In the genomic region with DNA sequence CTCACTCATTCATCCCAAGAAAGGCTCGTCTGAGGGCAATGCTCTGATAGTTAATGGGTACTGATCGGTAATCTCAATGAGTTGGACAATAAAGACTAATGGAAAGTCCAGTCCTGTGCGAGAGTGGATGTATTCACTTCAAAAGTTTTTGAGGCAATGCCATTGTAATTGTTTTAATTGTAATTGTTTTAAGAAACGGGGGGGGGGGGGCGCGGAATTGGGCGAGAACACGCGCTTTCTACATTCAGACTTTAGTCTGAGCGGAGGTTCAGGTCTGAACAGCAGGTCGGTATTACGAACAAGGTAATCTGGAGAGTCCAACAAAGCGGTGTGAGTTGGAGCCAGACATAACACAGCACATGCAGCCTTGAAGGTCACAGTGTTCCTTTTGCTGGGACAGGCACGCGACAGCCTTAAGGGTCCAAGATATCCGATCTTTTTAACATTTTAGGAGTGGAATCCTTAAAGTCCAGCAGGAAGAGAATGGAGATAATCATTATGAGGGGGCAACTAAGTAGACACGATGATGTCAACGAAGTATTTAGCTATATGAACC, we compare ENCODE assay signal across 8 mouse cellular contexts. TPM values are rescaled to one million over a fixed set of nuclear protein-coding genes. Genes with fewer than 3 reads are reported as not detected.
DNase-seq lines count a peak whose midpoint lies in the region; TF ChIP-seq lines count a peak whose summit lies in the region.

No protein-coding gene starts in this region.

- peaks cover 5% of the 10 kb centered on the region; the same call in 1 of the 2 replicates for H3K4me1 ChIP-seq in spleen, adult 2 months (ENCODE audit: control insufficient read depth, insufficient read depth, insufficient read length)
- peaks cover 25% of the 10 kb centered on the region for H3K4me1 ChIP-seq in forebrain, embryonic 10.5 days
- peaks cover 20% of the 10 kb centered on the region for H3K4me1 ChIP-seq in midbrain, embryonic 10.5 days

- H3K9me3 ChIP-seq in forebrain, embryonic 10.5 days: no peaks in the 10 kb centered on the region
- H3K9me3 ChIP-seq in midbrain, embryonic 10.5 days (replicated peaks): no peaks in the 10 kb centered on the region

- H3K4me3 ChIP-seq in spleen, adult 2 months (ENCODE audit: extremely low read depth, insufficient read depth, insufficient read length): peak overlapping the region; percentile 90
- H3K4me3 ChIP-seq in forebrain, embryonic 10.5 days: peak overlapping the region; percentile 88
- peak overlapping the region; percentile 89 for H3K4me3 ChIP-seq in midbrain, embryonic 10.5 days

- no peak for DNase-seq in spleen, adult 2 months (ENCODE audit: low read depth in 1 of 2, low spot score in 2 of 2)
- DNase-seq in spleen, adult 12 weeks (ENCODE audit: low spot score): no peak
- peak; percentile 34 for DNase-seq in forebrain, embryonic 10.5 days (ENCODE audit: extremely low spot score, low spot score)
- peak; percentile 16 for DNase-seq in kidney, adult 18-20 months
- peak; percentile 38 for DNase-seq in midbrain, embryonic 10.5 days (ENCODE audit: low spot score)
- DNase-seq in layer of hippocampus, adult 11-12 months (ENCODE audit: low spot score): no peak
- DNase-seq in thymus, postnatal 36 days: no peak
- DNase-seq in left cerebral cortex, adult 9 months (ENCODE audit: low spot score in 2 of 2): no peak

- H3K27me3 ChIP-seq in spleen, adult 2 months (ENCODE audit: control insufficient read depth, insufficient read depth, low read length): no peaks in the 10 kb centered on the region
- H3K27me3 ChIP-seq in forebrain, embryonic 10.5 days (ENCODE audit: poor library complexity, severe bottlenecking): no peaks in the 10 kb centered on the region
- no peaks in the 10 kb centered on the region for H3K27me3 ChIP-seq in midbrain, embryonic 10.5 days (ENCODE audit: low read depth, poor library complexity, severe bottlenecking)

- peaks cover 6% of the 10 kb centered on the region; the same call in 1 of the 2 replicates for H3K36me3 ChIP-seq in spleen, adult 2 months (ENCODE audit: control insufficient read depth, insufficient read depth, low read length)
- peaks cover 29% of the 10 kb centered on the region for H3K36me3 ChIP-seq in forebrain, embryonic 10.5 days (replicated peaks)
- H3K36me3 ChIP-seq in midbrain, embryonic 10.5 days: peaks cover 26% of the 10 kb centered on the region

- TF ChIP-seq CTCF in spleen, adult 2 months (IDR thresholded peaks at IDR 0.05; ENCODE audit: extremely low read depth, insufficient read depth, insufficient read length, insufficient replicate concordance): no peak

- 6% methylated on average over 18 of the region's 18 CpGs for whole genome bisulfite sequencing in spleen, adult 2 months
- WGBS in forebrain, embryonic 10.5 days: 5% methylated on average over 18 of the region's 18 CpGs
- WGBS in midbrain, embryonic 10.5 days: 5% methylated on average over 18 of the region's 18 CpGs

- peak overlapping the region; percentile 97; the same call in 1 of the 2 replicates for H3K27ac ChIP-seq in spleen, adult 2 months (ENCODE audit: insufficient read depth, low read length)
- H3K27ac ChIP-seq in forebrain, embryonic 10.5 days: peak overlapping the region; percentile 98
- peak overlapping the region; percentile 98 for H3K27ac ChIP-seq in midbrain, embryonic 10.5 days (replicated peaks)

- TF ChIP-seq POLR2A in spleen, adult 2 months (IDR thresholded peaks at IDR 0.05; ENCODE audit: low read depth, low read length): no peak

RNA-seq across cellular contexts. Expression of gene Zfp131, which starts 1.0 kb away (rescaled TPM):
- 6.1 and 8.2 TPM in 2 replicates for polyA plus RNA-seq in spleen, adult 2 months (2012; rRNA removed)
- 42.7 and 44.4 TPM in 2 replicates for polyA plus RNA-seq in forebrain, embryonic 10.5 days (2016; fragmentation: Nextera tagmentation; extraction: Ambion mirVana)
- 40.6 and 42.1 TPM in 2 replicates for polyA plus RNA-seq in midbrain, embryonic 10.5 days (2016; fragmentation: Nextera tagmentation; extraction: Ambion mirVana)

RNA-seq across cellular contexts. Expression of gene Nim1k, which starts 36.0 kb away (rescaled TPM):
- polyA plus RNA-seq in spleen, adult 2 months (2012; rRNA removed): 0.06 and 0.11 TPM in 2 replicates
- 3.3 and 3.5 TPM in 2 replicates for polyA plus RNA-seq in forebrain, embryonic 10.5 days (2016; fragmentation: Nextera tagmentation; extraction: Ambion mirVana)
- 2.4 and 2.5 TPM in 2 replicates for polyA plus RNA-seq in midbrain, embryonic 10.5 days (2016; fragmentation: Nextera tagmentation; extraction: Ambion mirVana)

RNA-seq across cellular contexts. Expression of gene AF067063, which starts 38.4 kb away (rescaled TPM):
- polyA plus RNA-seq in spleen, adult 2 months (2012; rRNA removed): not detected in 2 replicates
- polyA plus RNA-seq in forebrain, embryonic 10.5 days (2016; fragmentation: Nextera tagmentation; extraction: Ambion mirVana): not detected in 2 replicates
- not detected in 2 replicates for polyA plus RNA-seq in midbrain, embryonic 10.5 days (2016; fragmentation: Nextera tagmentation; extraction: Ambion mirVana)

RNA-seq across cellular contexts. Expression of gene D13Ertd608e, which starts 44.1 kb away (rescaled TPM):
- 0.21 and 1.0 TPM in 2 replicates for polyA plus RNA-seq in spleen, adult 2 months (2012; rRNA removed)
- polyA plus RNA-seq in forebrain, embryonic 10.5 days (2016; fragmentation: Nextera tagmentation; extraction: Ambion mirVana): not detected in 2 replicates
- not detected in 2 replicates for polyA plus RNA-seq in midbrain, embryonic 10.5 days (2016; fragmentation: Nextera tagmentation; extraction: Ambion mirVana)

Comparison
In these comparisons a context has a peak if more than half of its experiments do, and no peak if none do; other contexts are left out.
1. DNase-seq: peak in forebrain, embryonic 10.5 days (single experiment), kidney, adult 18-20 months (single experiment) and midbrain, embryonic 10.5 days (single experiment); none in spleen, adult 2 months (0 of 2), spleen, adult 12 weeks (single experiment), layer of hippocampus, adult 11-12 months (single experiment), thymus, postnatal 36 days (0 of 2) and left cerebral cortex, adult 9 months (0 of 2).
2. Peak in every context shown above with its lines, with median percentiles within 50 percentile points of each other: H3K27ac ChIP-seq and H3K4me3 ChIP-seq.